Mouse (Mus musculus) thymus, adult 2 months (tissue): Measurements from ENCODE around the gene Ehd4. TPM values are rescaled to one million over a fixed set of nuclear protein-coding genes. Genes with fewer than 3 reads are reported as not detected.

Source experiments
- DNase-seq: peaks from one replicate; pipeline ENCODE4 v3.0.0; 2021
- H3K27ac ChIP-seq: fragments of 200-500 bp; 2 replicates; pipeline ENCODE4 v1.5.1; 2012; ENCODE audit warnings: low read length, control low read depth; ENCODE audit not compliant: control insufficient read depth, insufficient read depth
- H3K27me3 ChIP-seq: fragments of 200-500 bp; 2 replicates; pipeline ENCODE4 v1.6.1; 2012; ENCODE audit warnings: mild to moderate bottlenecking, low read length, moderate library complexity, mixed read lengths; ENCODE audit not compliant: control insufficient read depth, insufficient read depth
- H3K36me3 ChIP-seq: fragments of 200-500 bp; 2 replicates; pipeline ENCODE4 v1.6.1; 2012; ENCODE audit warnings: mild to moderate bottlenecking, low read length, moderate library complexity; ENCODE audit not compliant: control insufficient read depth, insufficient read depth
- H3K4me1 ChIP-seq: fragments of 200-500 bp; replicated peaks from 2 replicates; pipeline ENCODE4 v1.6.1; 2012; ENCODE audit warnings: low read length; ENCODE audit not compliant: control insufficient read depth, insufficient read depth
- H3K4me3 ChIP-seq: fragments of 200-500 bp; 2 replicates; pipeline ENCODE4 v1.5.1; 2012; ENCODE audit warnings: mild to moderate bottlenecking, low read length, control low read depth, moderate library complexity; ENCODE audit not compliant: control insufficient read depth, insufficient read depth
- CTCF ChIP-seq: fragments of 200-500 bp; IDR thresholded peaks from 2 replicates; pipeline ENCODE4 v1.5.1; 2012; ENCODE audit warnings: mild to moderate bottlenecking, control low read depth, low read length, moderate library complexity, borderline replicate concordance; ENCODE audit not compliant: control insufficient read depth, poor library complexity, insufficient read depth; ENCODE audit errors: extremely low read depth
- POLR2A ChIP-seq: fragments of 200-500 bp; IDR thresholded peaks from 2 replicates; pipeline ENCODE4 v1.6.1; 2012; ENCODE audit warnings: mild to moderate bottlenecking, low read length, control low read depth, moderate library complexity; ENCODE audit not compliant: control insufficient read depth, poor library complexity, insufficient read depth; ENCODE audit errors: extremely low read depth
- WGBS: fragments of 180-500 bp; shearing (Covaris S2); methylation state at CpG from one replicate; pipeline ENCODE4 v1.1.7; 2018; 5-methylcytosine and 5-hydroxymethylcytosine counted together
- polyA plus RNA-seq: library from polyadenylated mRNA; depleted of rRNA; stranded (reverse); fragments of >200 nt; gene quantifications from 2 replicates; pipeline ENCODE4 v1.2.3, GENCODE M21; 2012; rRNA removed

Gene Ehd4
- polyA plus RNA-seq, 1 experiment: 24.3 TPM

GRCm38 (mm10) chr2:120048173-120048572 lies 106.2 kb downstream of the Ehd4 start:
- no peak overlapping the region for H3K27ac ChIP-seq
- H3K27me3 ChIP-seq: no peaks in the 10 kb centered on the region
- H3K36me3 ChIP-seq: no peaks in the 10 kb centered on the region
- no peaks in the 10 kb centered on the region for H3K4me1 ChIP-seq
- WGBS: 89% methylated on average over 9 of the region's 9 CpGs
- H3K4me3 ChIP-seq: no peak overlapping the region
- no peak for DNase-seq
- TF ChIP-seq POLR2A (no peak), CTCF (no peak)

GRCm38 (mm10) chr2:120046486-120047310 lies 107.7 kb downstream of the Ehd4 start:
- Histone ChIP-seq H3K4me3 (no peak overlapping the region), H3K27me3 (no peaks in the 10 kb centered on the region), H3K4me1 (no peaks in the 10 kb centered on the region), H3K36me3 (no peaks in the 10 kb centered on the region), H3K27ac (no peak overlapping the region)
- DNase-seq: no peak
- TF ChIP-seq POLR2A: no peak
- TF ChIP-seq CTCF: no peak
- WGBS: 96% methylated on average over 14 of the region's 14 CpGs

- TF ChIP-seq CTCF: no peak
- TF ChIP-seq POLR2A: no peak
- 97% methylated on average over 3 of the region's 3 CpGs for WGBS
- H3K27ac ChIP-seq: no peak overlapping the region
- H3K36me3 ChIP-seq: no peaks in the 10 kb centered on the region
- no peaks in the 10 kb centered on the region for H3K27me3 ChIP-seq
- DNase-seq: no peak
- H3K4me3 ChIP-seq: no peak overlapping the region
- no peaks in the 10 kb centered on the region for H3K4me1 ChIP-seq
Observed at GRCm38 (mm10) chr2:120044676-120045075, 109.7 kb downstream of the Ehd4 start.

- Histone ChIP-seq H3K27ac (no peak overlapping the region), H3K36me3 (no peaks in the 10 kb centered on the region), H3K27me3 (no peaks in the 10 kb centered on the region), H3K4me1 (no peaks in the 10 kb centered on the region), H3K4me3 (no peak overlapping the region)
- WGBS: 80% methylated on average over 4 of the region's 4 CpGs
- no peak for TF ChIP-seq POLR2A
- TF ChIP-seq CTCF: no peak
- no peak for DNase-seq
Observed at GRCm38 (mm10) chr2:120044101-120044603, 110.3 kb downstream of the Ehd4 start.

GRCm38 (mm10) chr2:120040991-120041390 lies 113.4 kb downstream of the Ehd4 start:
- H3K27ac ChIP-seq: no peak overlapping the region
- H3K36me3 ChIP-seq: no peaks in the 10 kb centered on the region
- H3K27me3 ChIP-seq: no peaks in the 10 kb centered on the region
- no peaks in the 10 kb centered on the region for H3K4me1 ChIP-seq
- TF ChIP-seq POLR2A (no peak), CTCF (no peak)
- 97% methylated on average over 5 of the region's 5 CpGs for WGBS
- no peak overlapping the region for H3K4me3 ChIP-seq
- DNase-seq: no peak

Other genes with a start within 250 kb of the Ehd4 start
- 15.5 and 15.7 TPM in 2 replicates for gene Mapkbp1, start 181.9 kb downstream of the Ehd4 start, polyA plus RNA-seq
- 13.9 and 15.5 TPM in 2 replicates for gene Jmjd7, start 127.1 kb downstream of the Ehd4 start, polyA plus RNA-seq
- gene Gm28042, start 127.1 kb downstream of the Ehd4 start, polyA plus RNA-seq: 7.0 and 8.8 TPM in 2 replicates
- 7.7 and 11.8 TPM in 2 replicates for gene Pla2g4b, start 121.2 kb downstream of the Ehd4 start, polyA plus RNA-seq
- 0.28 and 0.61 TPM in 2 replicates for gene Pla2g4e, start 90.7 kb upstream of the Ehd4 start, polyA plus RNA-seq
- 0.15 and 0.19 TPM in 2 replicates for gene Pla2g4d, start 134.6 kb upstream of the Ehd4 start, polyA plus RNA-seq
- 2.2 and 2.9 TPM in 2 replicates for gene Pla2g4f, start 159.6 kb upstream of the Ehd4 start, polyA plus RNA-seq
- gene Vps39, start 198.5 kb upstream of the Ehd4 start, polyA plus RNA-seq: 38.8 and 40.8 TPM in 2 replicates
- gene Ganc, start 249.3 kb upstream of the Ehd4 start, polyA plus RNA-seq: 15.9 and 17.4 TPM in 2 replicates
- 21.9 and 24.3 TPM in 2 replicates for gene Tmem87a, start 249.5 kb upstream of the Ehd4 start, polyA plus RNA-seq